Comparison of ENCODE assay signal across 8 mouse cellular contexts in the genomic region with DNA sequence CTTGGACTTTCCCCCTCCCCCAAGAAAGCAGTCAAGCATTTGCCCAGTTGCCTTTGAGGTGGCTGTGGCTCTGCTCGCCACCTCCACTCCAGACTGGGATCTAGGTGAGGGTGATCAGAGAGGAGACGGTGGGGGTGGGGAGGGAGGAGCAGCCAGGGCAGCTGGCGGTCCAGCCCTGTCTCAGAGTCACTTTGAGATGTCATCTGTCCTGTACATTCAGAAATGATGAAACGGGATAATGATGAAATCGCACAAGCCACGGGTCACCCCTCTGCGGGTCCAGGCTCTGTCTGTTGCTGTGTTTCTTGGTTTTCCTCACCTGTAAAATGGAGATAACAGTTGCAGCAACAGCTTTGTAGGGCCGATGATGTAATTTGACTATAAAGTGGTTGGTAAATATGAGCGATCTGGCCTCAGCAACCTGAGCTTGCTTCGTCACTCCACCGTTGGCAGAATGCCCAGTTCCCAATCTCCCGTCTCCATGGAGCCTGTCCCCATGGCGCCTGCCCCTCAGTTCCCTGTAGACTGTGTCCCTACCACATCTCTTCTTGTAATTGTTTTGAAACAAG. TPM values are rescaled to one million over a fixed set of nuclear protein-coding genes. Genes with fewer than 3 reads are reported as not detected.
DNase-seq lines count a peak whose midpoint lies in the region; ATAC-seq and TF ChIP-seq lines count a peak whose summit lies in the region.

No protein-coding gene starts in this region.

- peak overlapping the region; percentile 72 for H3K4me2 ChIP-seq in heart, embryonic 14.5 days (ENCODE audit: low read length)
- peak overlapping the region; percentile 52 for H3K4me2 ChIP-seq in kidney, postnatal 0 days (ENCODE audit: low read length)
- H3K4me2 ChIP-seq in liver, embryonic 14.5 days (ENCODE audit: low read depth): peak overlapping the region; percentile 20
- H3K4me2 ChIP-seq in neural tube, embryonic 14.5 days (ENCODE audit: low read depth, low read length): peak overlapping the region; percentile 41; the same call in 1 of the 2 replicates

- peak; percentile 80 for DNase-seq in 3T3-L1 (ENCODE audit: low read depth, low spot score)
- DNase-seq in adrenal gland, adult 8-10 months: peak; percentile 87
- DNase-seq in kidney, postnatal 0 days (ENCODE audit: low spot score): peak; percentile 78
- DNase-seq in liver, embryonic 14.5 days (ENCODE audit: low read depth in 3 of 3, low spot score in 3 of 3): peak; percentile 45 to 50 (median 49)
- DNase-seq in T-cell, adult 2 months (ENCODE audit: low spot score): no peak

- 0 out of 2 replicates have a peak, but pooled peaks have one; percentile 0 for TF ChIP-seq POLR2A in embryonic fibroblast, embryonic 13.5 days (IDR thresholded peaks at IDR 0.05; ENCODE audit: low read depth, low read length)

- no peaks in the 10 kb centered on the region for H3K27me3 ChIP-seq in heart, embryonic 14.5 days (ENCODE audit: control insufficient read depth, insufficient read depth, low read length)
- no peaks in the 10 kb centered on the region for H3K27me3 ChIP-seq in kidney, postnatal 0 days (ENCODE audit: insufficient read depth, low read length)
- H3K27me3 ChIP-seq in liver, embryonic 14.5 days (ENCODE audit: control insufficient read depth, insufficient read depth, low read length): peaks cover 6% of the 10 kb centered on the region; the same call in 1 of the 2 replicates
- H3K27me3 ChIP-seq in neural tube, embryonic 14.5 days (ENCODE audit: control insufficient read depth, insufficient read depth, low read length): no peaks in the 10 kb centered on the region

- no peaks in the 10 kb centered on the region for H3K36me3 ChIP-seq in heart, embryonic 14.5 days (ENCODE audit: control insufficient read depth, insufficient read depth, low read length)
- no peaks in the 10 kb centered on the region for H3K36me3 ChIP-seq in kidney, postnatal 0 days (ENCODE audit: insufficient read depth, low read length)
- H3K36me3 ChIP-seq in liver, embryonic 14.5 days (replicated peaks; ENCODE audit: control insufficient read depth, insufficient read depth, low read depth): no peaks in the 10 kb centered on the region
- no peaks in the 10 kb centered on the region for H3K36me3 ChIP-seq in neural tube, embryonic 14.5 days (ENCODE audit: control insufficient read depth, insufficient read depth, low read length)

- peak overlapping the region; percentile 32 for H3K27ac ChIP-seq in embryonic fibroblast, embryonic 13.5 days (ENCODE audit: insufficient read depth, low read length)
- H3K27ac ChIP-seq in heart, embryonic 14.5 days (replicated peaks in 1 of 2; ENCODE audit: control insufficient read depth in 1 of 2, insufficient read depth in 1 of 2, low read depth in 2 of 2, low read length in 2 of 2): peak overlapping the region; percentile 74 to 81
- peak overlapping the region; percentile 83 for H3K27ac ChIP-seq in kidney, postnatal 0 days
- H3K27ac ChIP-seq in liver, embryonic 14.5 days: no peak overlapping the region
- no peak overlapping the region for H3K27ac ChIP-seq in neural tube, embryonic 14.5 days (ENCODE audit: low read depth, low read length)

- peak; percentile 73 for ATAC-seq in heart, embryonic 14.5 days (ENCODE audit: insufficient number of reproducible peaks, insufficient read depth, low FRiP score, low read depth)
- peak; percentile 71 for ATAC-seq in kidney, postnatal 0 days (replicated peaks; ENCODE audit: low FRiP score, low read depth)
- peak; percentile 55; the same call in 1 of the 2 replicates for ATAC-seq in liver, embryonic 14.5 days (ENCODE audit: insufficient read depth)
- ATAC-seq in neural tube, embryonic 14.5 days (ENCODE audit: low read depth): peak; percentile 57; the same call in 1 of the 2 replicates

- no peak overlapping the region for H3K4me3 ChIP-seq in embryonic fibroblast, embryonic 13.5 days (ENCODE audit: insufficient read depth, low read length)
- H3K4me3 ChIP-seq in heart, embryonic 14.5 days (ENCODE audit: control insufficient read depth in 1 of 2, insufficient read depth in 1 of 2, low read depth in 1 of 2, low read length in 2 of 2): peak overlapping the region; percentile 30 to 31
- peak overlapping the region; percentile 12; the same call in 1 of the 2 replicates for H3K4me3 ChIP-seq in kidney, postnatal 0 days (replicated peaks; ENCODE audit: low read depth, low read length)
- no peak overlapping the region for H3K4me3 ChIP-seq in liver, embryonic 14.5 days (ENCODE audit: insufficient read depth in 1 of 2, low read depth in 2 of 2, low read length in 2 of 2)
- H3K4me3 ChIP-seq in neural tube, embryonic 14.5 days (ENCODE audit: low read depth, low read length): peak overlapping the region; percentile 12; the same call in 1 of the 2 replicates

- TF ChIP-seq EP300 in liver, embryonic 14.5 days (IDR thresholded peaks at IDR 0.05; ENCODE audit: low read depth): no peak

- H3K4me1 ChIP-seq in embryonic fibroblast, embryonic 13.5 days (ENCODE audit: control insufficient read depth, insufficient read depth, low read length): peaks cover 13% of the 10 kb centered on the region; the same call in 1 of the 2 replicates
- peaks cover 11 to 26% of the 10 kb centered on the region in 2 experiments for H3K4me1 ChIP-seq in heart, embryonic 14.5 days (ENCODE audit: control insufficient read depth in 2 of 2, insufficient read depth in 2 of 2, low read length in 2 of 2)
- H3K4me1 ChIP-seq in kidney, postnatal 0 days (replicated peaks; ENCODE audit: insufficient read depth, low read length): peaks cover 14% of the 10 kb centered on the region
- peaks cover 0 to 6% of the 10 kb centered on the region in 2 experiments; a peak in 2 of 4 replicates for H3K4me1 ChIP-seq in liver, embryonic 14.5 days (replicated peaks; ENCODE audit: control insufficient read depth in 2 of 2, insufficient read depth in 2 of 2, low read length in 1 of 2)
- H3K4me1 ChIP-seq in neural tube, embryonic 14.5 days (ENCODE audit: control insufficient read depth, insufficient read depth, low read length): peaks cover 10% of the 10 kb centered on the region

- peak overlapping the region; percentile 63 for H3K9ac ChIP-seq in heart, embryonic 14.5 days (ENCODE audit: low read length)
- H3K9ac ChIP-seq in kidney, postnatal 0 days (ENCODE audit: low read depth, low read length): peak overlapping the region; percentile 46
- H3K9ac ChIP-seq in liver, embryonic 14.5 days (replicated peaks): no peak overlapping the region
- no peak overlapping the region for H3K9ac ChIP-seq in neural tube, embryonic 14.5 days (replicated peaks; ENCODE audit: low read depth, low read length)

- 8% methylated on average over 13 of the region's 13 CpGs for WGBS in heart, embryonic 14.5 days
- WGBS in kidney, postnatal 0 days: 27% methylated on average over 13 of the region's 13 CpGs
- 34% methylated on average over 13 of the region's 13 CpGs for WGBS in liver, embryonic 14.5 days (ENCODE audit: insufficient replicate concordance)
- 48% methylated on average over 13 of the region's 13 CpGs for WGBS in neural tube, embryonic 14.5 days

- no peak for TF ChIP-seq CTCF in embryonic fibroblast, embryonic 13.5 days (IDR thresholded peaks at IDR 0.05; ENCODE audit: borderline replicate concordance, insufficient read depth, low read length)
- TF ChIP-seq CTCF in kidney, postnatal 0 days (IDR thresholded peaks at IDR 0.05; ENCODE audit: low read depth): no peak
- TF ChIP-seq CTCF in liver, embryonic 14.5 days (IDR thresholded peaks at IDR 0.05; ENCODE audit: low read depth): no peak

- no peaks in the 10 kb centered on the region for H3K9me3 ChIP-seq in heart, embryonic 14.5 days (ENCODE audit: control insufficient read depth, low read length)
- no peaks in the 10 kb centered on the region for H3K9me3 ChIP-seq in kidney, postnatal 0 days (replicated peaks; ENCODE audit: low read length)
- H3K9me3 ChIP-seq in liver, embryonic 14.5 days (ENCODE audit: control insufficient read depth, low read length): no peaks in the 10 kb centered on the region
- H3K9me3 ChIP-seq in neural tube, embryonic 14.5 days (ENCODE audit: control insufficient read depth, low read length): no peaks in the 10 kb centered on the region

RNA-seq across cellular contexts. Expression of gene Ddit4, which starts 8.1 kb away (rescaled TPM):
- 10 to 100 TPM; 27.9 to 91.5 (median 34.7) TPM for total RNA-seq in adrenal gland, adult 8-10 months (2022)
- polyA plus RNA-seq in embryonic fibroblast, embryonic 13.5 days (2011; ENCODE audit: insufficient read length, low read depth, missing spikeins): 150 and 156 TPM in 2 replicates
- polyA plus RNA-seq in heart, embryonic 14.5 days (2014; fragmentation: Nextera tagmentation; extraction: Ambion mirVana): 0.70 and 2.4 TPM in 2 replicates
- polyA plus RNA-seq in kidney, postnatal 0 days (2015; fragmentation: Nextera tagmentation; extraction: Ambion mirVana): 23.0 and 24.0 TPM in 2 replicates
- 2.5 and 3.3 TPM in 2 replicates for polyA plus RNA-seq in liver, embryonic 14.5 days (2012; rRNA removed)
- 0.20 and 0.39 TPM in 2 replicates for polyA plus RNA-seq in liver, embryonic 14.5 days (2014; fragmentation: Nextera tagmentation; extraction: Ambion mirVana)
- polyA plus RNA-seq in neural tube, embryonic 14.5 days (2014; fragmentation: Nextera tagmentation; extraction: Ambion mirVana): 4.2 and 6.5 TPM in 2 replicates

RNA-seq across cellular contexts. Expression of gene Ascc1, which starts 59.1 kb away (rescaled TPM):
- 10 to 100 TPM; 32.6 to 37.8 (median 35.5) TPM for total RNA-seq in adrenal gland, adult 8-10 months (2022)
- 25.9 and 27.8 TPM in 2 replicates for polyA plus RNA-seq in embryonic fibroblast, embryonic 13.5 days (2011; ENCODE audit: insufficient read length, low read depth, missing spikeins)
- polyA plus RNA-seq in heart, embryonic 14.5 days (2014; fragmentation: Nextera tagmentation; extraction: Ambion mirVana): 42.7 and 43.3 TPM in 2 replicates
- 57.8 and 64.1 TPM in 2 replicates for polyA plus RNA-seq in kidney, postnatal 0 days (2015; fragmentation: Nextera tagmentation; extraction: Ambion mirVana)
- 6.7 and 10.7 TPM in 2 replicates for polyA plus RNA-seq in liver, embryonic 14.5 days (2012; rRNA removed)
- 15.7 and 16.8 TPM in 2 replicates for polyA plus RNA-seq in liver, embryonic 14.5 days (2014; fragmentation: Nextera tagmentation; extraction: Ambion mirVana)
- polyA plus RNA-seq in neural tube, embryonic 14.5 days (2014; fragmentation: Nextera tagmentation; extraction: Ambion mirVana): 43.6 and 46.7 TPM in 2 replicates

RNA-seq across cellular contexts. Expression of gene Anapc16, which starts 59.4 kb away (rescaled TPM):
- 10 to 100 TPM; 73.6 to 95.8 (median 81.1) TPM for total RNA-seq in adrenal gland, adult 8-10 months (2022)
- polyA plus RNA-seq in embryonic fibroblast, embryonic 13.5 days (2011; ENCODE audit: insufficient read length, low read depth, missing spikeins): 47.3 and 63.4 TPM in 2 replicates
- polyA plus RNA-seq in heart, embryonic 14.5 days (2014; fragmentation: Nextera tagmentation; extraction: Ambion mirVana): 99.7 and 103 TPM in 2 replicates
- polyA plus RNA-seq in kidney, postnatal 0 days (2015; fragmentation: Nextera tagmentation; extraction: Ambion mirVana): 103 and 106 TPM in 2 replicates
- 26.6 and 29.9 TPM in 2 replicates for polyA plus RNA-seq in liver, embryonic 14.5 days (2012; rRNA removed)
- 38.9 and 39.7 TPM in 2 replicates for polyA plus RNA-seq in liver, embryonic 14.5 days (2014; fragmentation: Nextera tagmentation; extraction: Ambion mirVana)
- polyA plus RNA-seq in neural tube, embryonic 14.5 days (2014; fragmentation: Nextera tagmentation; extraction: Ambion mirVana): 116 and 120 TPM in 2 replicates

Comparison
In these comparisons a context has a peak if more than half of its experiments do, and no peak if none do; other contexts are left out.
1. H3K27ac ChIP-seq: peak in embryonic fibroblast, embryonic 13.5 days (single experiment), heart, embryonic 14.5 days (2 of 2) and kidney, postnatal 0 days (single experiment); none in liver, embryonic 14.5 days (single experiment) and neural tube, embryonic 14.5 days (single experiment).
2. H3K4me3 ChIP-seq: peak in heart, embryonic 14.5 days (2 of 2), kidney, postnatal 0 days (single experiment) and neural tube, embryonic 14.5 days (single experiment); none in embryonic fibroblast, embryonic 13.5 days (single experiment) and liver, embryonic 14.5 days (0 of 2).
3. H3K4me2 ChIP-seq: peak in every context shown above with its lines; median percentile 72 in heart, embryonic 14.5 days; 52 in kidney, postnatal 0 days; 41 in neural tube, embryonic 14.5 days; 20 in liver, embryonic 14.5 days.
4. H3K9ac ChIP-seq: peak in heart, embryonic 14.5 days (single experiment) and kidney, postnatal 0 days (single experiment); none in liver, embryonic 14.5 days (single experiment) and neural tube, embryonic 14.5 days (single experiment).
5. Peak in every context shown above with its lines, with median percentiles within 50 percentile points of each other: ATAC-seq.